8 mouse cellular contexts compared by ENCODE assay signal in genomic region chr17:25570648-25571452, GRCm38 (mm10). TPM values are rescaled to one million over a fixed set of nuclear protein-coding genes. Genes with fewer than 3 reads are reported as not detected.
DNase-seq lines count a peak whose midpoint lies in the region; ATAC-seq lines count a peak whose summit lies in the region.

Gene Sox8, minus strand, starts transcription at chr17:25570686.

- no peak within 1 kb of the TSS for H3K27ac ChIP-seq in hindbrain, embryonic 14.5 days

- H3K4me1 ChIP-seq in hindbrain, embryonic 14.5 days (replicated peaks; ENCODE audit: control insufficient read depth, insufficient read depth, low read length): peaks cover 24% of the 10 kb centered on the region

- H3K9me3 ChIP-seq in hindbrain, embryonic 14.5 days (ENCODE audit: control insufficient read depth, low read length): no peaks in the 10 kb centered on the region

- peak; percentile 94 for DNase-seq in MN1 (ENCODE audit: low spot score)
- DNase-seq in cerebellum, postnatal 10 days: peak; percentile 83 to 89
- peak; percentile 92 to 93 for DNase-seq in frontal cortex, postnatal 36 days (ENCODE audit: low spot score in 2 of 2)
- peak; percentile 71 for DNase-seq in hindbrain, embryonic 14.5 days (ENCODE audit: low spot score)
- peak; percentile 94 to 95 for DNase-seq in layer of hippocampus, postnatal 36 days
- peak; percentile 76 for DNase-seq in lung, postnatal 14 days
- DNase-seq in retina, embryonic 14.5 days (ENCODE audit: low spot score): peak; percentile 93
- DNase-seq in thymus, postnatal 25 days: peak; percentile 67

- ATAC-seq in hindbrain, embryonic 14.5 days (ENCODE audit: low FRiP score): peak; percentile 61

- under 1% methylated on average over 61 of the region's 61 CpGs for WGBS in hindbrain, embryonic 14.5 days

- no peaks in the 10 kb centered on the region for H3K36me3 ChIP-seq in hindbrain, embryonic 14.5 days (replicated peaks; ENCODE audit: control insufficient read depth, insufficient read depth)

- peaks cover 32% of the 10 kb centered on the region for H3K27me3 ChIP-seq in hindbrain, embryonic 14.5 days (ENCODE audit: control insufficient read depth, insufficient read depth, low read length)

- peak within 1 kb of the TSS; percentile 69 for H3K9ac ChIP-seq in hindbrain, embryonic 14.5 days

- H3K4me2 ChIP-seq in hindbrain, embryonic 14.5 days (replicated peaks): peak within 1 kb of the TSS; percentile 96

- peak within 1 kb of the TSS; percentile 49 for H3K4me3 ChIP-seq in hindbrain, embryonic 14.5 days (replicated peaks; ENCODE audit: low read length)

RNA-seq across cellular contexts. Expression of gene Sox8, which starts in this region (rescaled TPM):
- 18.5 and 20.1 TPM in 2 replicates for polyA plus RNA-seq in hindbrain, embryonic 14.5 days (2014; fragmentation: Nextera tagmentation; extraction: Ambion mirVana)
- total RNA-seq in layer of hippocampus, postnatal 36 days (2021): 10 to 100 TPM; 55.1 to 57.5 TPM
